Mouse (Mus musculus) mesoderm, embryonic 11.5 days (tissue): ENCODE results near the gene Lrguk.

ENCODE experiments used
- DNase-seq: peaks from one replicate; pipeline ENCODE4 v3.0.0-alpha.2; 2012; ENCODE audit warnings: low read depth, low spot score

The Lrguk gene

GRCm38 (mm10) chr6:34066790-34067189, 37.5 kb downstream of the Lrguk start:
- DNase-seq = no peak

GRCm38 (mm10) chr6:34067271-34067670, 38.0 kb downstream of the Lrguk start:
- DNase-seq = no peak

- DNase-seq = no peak
Measured at GRCm38 (mm10) chr6:34071936-34072335, 42.7 kb downstream of the Lrguk start.

DNA sequence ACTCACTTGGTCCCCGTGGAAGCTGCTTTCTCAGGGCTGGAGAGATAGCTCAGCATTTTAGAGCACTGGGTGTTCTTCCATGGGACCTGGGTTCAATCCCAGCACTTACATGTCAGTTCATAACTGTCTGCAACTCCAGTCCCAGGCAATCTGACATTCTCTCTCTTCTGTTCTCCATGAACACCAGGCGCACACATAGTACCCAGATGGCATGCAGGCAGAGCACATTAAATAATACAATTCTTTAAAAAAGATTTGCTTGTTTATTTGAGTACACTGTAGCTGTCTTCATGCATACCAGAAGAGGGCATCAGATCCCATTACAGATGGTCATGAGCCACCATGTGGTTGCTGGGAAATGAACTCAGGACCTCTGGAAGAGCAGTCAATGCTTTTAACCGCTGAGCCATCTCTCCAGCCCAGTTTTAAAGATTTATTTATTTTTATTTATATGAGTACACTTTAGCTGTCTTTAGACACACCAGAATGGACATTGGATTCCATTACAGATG, 44.7 kb downstream of the Lrguk start:
- no peak for DNase-seq

- DNase-seq = no peak
Measured at GRCm38 (mm10) chr6:34075520-34075919, 46.3 kb downstream of the Lrguk start.

- DNase-seq = no peak
Measured at GRCm38 (mm10) chr6:34083471-34083870, 54.2 kb downstream of the Lrguk start.

DNA sequence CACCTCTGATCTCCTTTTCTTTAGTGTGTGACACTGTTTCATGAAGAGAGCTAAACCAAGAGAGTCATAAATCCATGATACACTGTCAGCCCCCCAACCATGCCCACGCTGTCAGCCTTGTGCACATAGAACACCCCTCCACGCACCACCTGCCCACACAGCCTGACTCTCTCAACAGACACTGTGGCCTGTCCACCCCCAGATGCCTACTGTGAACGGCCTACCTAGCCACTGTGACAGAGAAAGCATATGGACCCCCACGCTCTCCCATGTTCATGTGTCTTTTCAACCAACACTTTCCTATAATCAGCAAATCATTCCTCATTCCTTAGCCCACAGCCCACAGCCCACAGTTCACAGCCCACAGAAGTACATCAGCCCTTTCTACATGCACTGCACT, 58.5 kb downstream of the Lrguk start:
- DNase-seq = no peak

DNA sequence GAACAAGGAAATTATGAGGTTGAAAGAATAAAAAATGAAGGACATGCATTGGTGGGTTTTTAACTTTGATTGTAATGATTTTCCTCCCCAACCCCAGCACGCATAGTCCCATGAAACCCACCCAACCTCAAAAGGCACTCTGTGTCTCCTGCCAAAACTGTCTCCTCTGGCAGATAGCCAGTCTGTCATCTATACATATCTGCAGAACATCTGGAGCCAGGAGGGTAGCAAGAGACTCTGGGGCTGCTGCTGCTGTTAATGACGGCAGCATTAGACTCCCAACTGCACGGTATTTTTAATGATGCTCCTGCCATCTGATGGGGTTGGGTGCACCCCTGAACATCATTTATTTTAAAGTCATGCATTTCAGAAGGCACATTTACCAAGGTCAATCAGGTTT, 59.7 kb downstream of the Lrguk start:
- DNase-seq = no peak

DNA sequence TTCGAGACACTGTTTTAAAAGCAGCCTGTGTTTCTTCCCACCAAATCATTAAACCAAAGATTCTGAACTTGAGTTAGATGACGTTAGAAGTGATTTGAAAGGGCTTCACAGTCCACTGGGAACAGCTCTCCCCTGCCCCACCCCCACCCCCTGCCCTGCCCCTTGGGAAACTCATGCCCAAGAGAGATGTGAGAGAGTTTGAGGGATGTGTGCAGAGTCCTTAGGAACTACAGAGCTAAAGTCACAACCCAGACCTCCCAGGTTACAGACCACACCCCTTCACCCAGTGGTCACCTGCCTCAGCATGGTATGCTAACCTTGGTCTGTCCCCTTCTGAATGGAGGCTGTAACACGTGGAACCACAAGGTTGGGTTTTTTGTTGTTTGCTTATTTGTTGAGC, 62.3 kb downstream of the Lrguk start:
- DNase-seq = no peak

- DNase-seq = no peak
Measured at GRCm38 (mm10) chr6:34096274-34096673, 67.0 kb downstream of the Lrguk start.

- DNase-seq = no peak
Measured at GRCm38 (mm10) chr6:34096905-34097304, 67.7 kb downstream of the Lrguk start.

DNA sequence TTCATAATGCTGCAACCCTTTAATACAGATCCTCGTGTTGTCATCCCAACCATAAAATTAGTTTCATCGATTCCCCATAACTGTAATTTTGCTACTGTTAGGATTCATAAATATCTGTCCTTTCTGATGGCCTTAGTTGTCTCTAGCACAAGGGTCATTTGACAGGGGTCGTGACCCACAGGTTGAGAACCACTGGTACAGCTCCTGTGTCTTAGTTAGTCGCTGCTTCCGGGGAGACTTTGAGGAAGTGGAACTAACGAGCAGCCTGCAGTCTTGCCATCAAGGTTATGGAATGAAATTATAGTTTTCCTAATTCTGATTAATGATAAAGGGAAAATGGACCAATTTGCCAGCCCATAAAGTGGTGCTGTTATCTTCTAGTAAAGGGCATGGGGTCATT, 70.5 kb downstream of the Lrguk start:
- DNase-seq = no peak

DNA sequence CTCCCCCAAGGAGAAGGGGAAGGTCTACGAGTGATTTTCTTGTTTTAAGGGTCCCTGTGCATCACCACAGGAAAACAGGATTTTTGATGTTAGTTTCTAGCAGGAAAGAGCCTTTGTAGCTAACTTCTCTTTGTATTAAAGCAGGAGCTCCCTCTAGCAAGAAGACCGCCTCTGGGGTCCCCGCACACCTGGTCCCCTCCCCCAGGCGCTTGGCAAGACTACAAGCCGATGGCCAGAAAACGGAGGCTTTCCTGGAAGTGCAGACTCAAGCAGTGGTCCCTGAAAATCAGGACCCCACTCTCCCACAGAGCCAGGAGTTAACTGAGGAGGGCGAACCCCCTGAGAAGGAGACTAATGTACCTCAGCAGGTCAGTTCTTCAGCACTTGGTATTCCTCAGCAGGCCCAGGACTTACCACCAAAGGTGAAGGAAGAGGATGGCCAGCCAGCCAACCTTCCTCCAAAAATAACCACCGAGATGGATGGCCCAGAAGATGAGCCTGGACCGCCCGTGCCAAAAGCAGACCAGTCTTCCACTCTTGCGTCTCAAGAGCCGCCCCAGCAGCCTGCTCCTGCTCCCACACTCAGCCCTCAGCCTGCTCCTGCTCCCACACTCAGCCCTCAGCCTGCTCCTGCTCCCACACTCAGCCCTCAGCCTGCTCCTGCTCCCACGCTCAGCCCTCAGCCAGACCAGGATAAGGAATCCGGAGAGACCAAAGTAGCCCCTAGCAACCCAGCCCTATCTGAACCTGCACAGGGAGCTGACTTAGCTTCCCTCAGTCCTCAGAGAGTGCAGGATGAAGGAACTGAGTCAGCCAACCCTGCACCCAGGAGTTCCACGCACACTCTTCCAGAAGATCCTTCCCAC, 72.5 kb downstream of the Lrguk start:
- DNase-seq = no peak

DNA sequence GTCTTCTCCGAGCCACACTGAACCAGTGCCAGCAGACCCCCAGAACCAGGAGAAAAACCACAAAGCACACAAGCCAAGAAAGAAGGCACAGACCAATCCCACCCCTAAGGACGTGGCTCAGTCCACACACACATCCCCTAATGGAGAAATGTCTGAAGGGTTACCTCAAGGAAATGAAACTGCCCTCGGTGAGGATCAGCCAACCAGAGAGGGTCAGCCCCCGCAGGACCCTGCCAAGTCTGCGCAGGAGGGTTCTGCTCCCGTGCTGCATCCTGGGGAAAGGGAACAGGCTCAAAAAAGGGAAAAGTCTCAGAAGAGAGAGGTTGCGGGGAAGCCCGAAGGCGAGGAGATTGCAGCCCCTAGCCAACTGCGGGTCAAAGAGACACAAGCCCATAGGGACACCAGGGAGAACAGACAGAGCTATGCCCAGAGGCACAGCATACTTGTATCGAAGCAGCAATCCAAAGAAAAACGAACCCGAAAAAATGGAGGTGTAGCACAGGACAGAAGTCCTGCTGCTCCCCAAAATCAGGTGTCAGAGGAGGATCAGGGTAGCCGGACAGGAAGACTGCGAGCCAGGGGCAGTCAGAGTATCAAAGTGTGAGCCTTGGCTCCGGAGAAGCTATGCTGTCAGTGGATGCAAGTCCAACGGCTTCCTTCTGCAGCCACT, 74.1 kb downstream of the Lrguk start:
- DNase-seq = no peak

GRCm38 (mm10) chr6:34110571-34110970, 81.3 kb downstream of the Lrguk start:
- peak; percentile 15 for DNase-seq

DNA sequence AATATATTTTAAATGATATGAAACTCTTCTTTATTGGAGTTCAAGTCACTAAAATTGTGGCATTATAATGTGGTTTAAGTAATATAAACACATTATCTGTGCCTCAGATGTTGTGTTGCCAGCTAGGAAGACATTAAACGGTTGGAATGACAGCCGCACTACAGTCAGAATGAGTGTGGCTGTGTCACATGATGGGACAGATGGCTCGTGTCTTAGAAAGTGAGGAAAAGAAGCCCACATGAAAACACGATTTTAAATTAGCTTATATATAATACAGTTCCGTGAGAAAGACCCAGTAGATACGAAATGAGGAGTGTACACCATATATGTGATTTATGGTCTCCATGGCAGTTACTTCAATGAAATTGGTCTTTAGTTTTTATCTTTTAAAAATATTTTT, 82.2 kb downstream of the Lrguk start:
- no peak for DNase-seq

- no peak for DNase-seq
Measured at GRCm38 (mm10) chr6:34116838-34117478, 87.7 kb downstream of the Lrguk start.

- DNase-seq = no peak
Measured at GRCm38 (mm10) chr6:34124401-34124800, 95.2 kb downstream of the Lrguk start.

DNA sequence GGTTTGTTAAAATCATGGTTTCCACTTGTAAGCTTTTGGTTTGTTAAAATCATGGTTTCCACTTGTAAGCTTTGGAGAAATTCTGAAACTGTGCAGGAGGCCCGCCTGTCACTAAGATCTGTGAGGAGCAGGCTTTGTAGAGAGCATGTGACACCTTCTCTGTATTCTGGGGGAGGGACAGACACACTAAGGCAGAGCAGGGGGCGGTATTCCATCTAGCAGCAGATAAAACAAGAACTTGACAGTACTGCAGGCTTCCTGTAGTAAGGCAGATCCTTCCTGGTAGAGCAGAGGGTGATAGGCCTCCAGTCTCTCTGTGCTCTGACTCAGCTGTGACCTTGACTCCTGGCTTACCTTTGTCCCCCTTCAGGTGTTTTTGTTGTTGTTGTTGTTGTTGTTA, 100.0 kb downstream of the Lrguk start:
- no peak for DNase-seq

DNA sequence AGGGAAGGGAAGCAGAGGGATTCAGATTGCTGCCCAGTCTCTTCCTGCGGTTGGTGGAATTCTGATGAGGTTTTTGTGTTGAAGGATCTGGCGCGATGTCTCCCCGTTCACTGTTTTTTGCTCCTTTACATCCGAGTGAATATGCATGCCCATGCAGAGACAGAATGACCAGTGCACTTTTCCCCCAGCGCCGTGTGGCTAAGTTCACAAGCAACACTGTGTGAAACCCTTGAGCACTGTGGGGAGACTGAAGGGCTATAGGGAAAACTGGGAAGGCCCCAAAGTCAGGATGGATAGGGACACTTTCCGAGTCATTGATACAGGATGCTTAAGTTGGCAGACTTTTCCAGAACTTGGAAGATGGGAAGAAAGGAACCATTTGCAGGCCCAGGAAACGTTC, 103.1 kb downstream of the Lrguk start:
- DNase-seq = no peak

- DNase-seq = no peak
Measured at GRCm38 (mm10) chr6:34138366-34138765, 109.1 kb downstream of the Lrguk start.

GRCm38 (mm10) chr6:34142931-34143330, 113.7 kb downstream of the Lrguk start:
- DNase-seq = no peak
